Mouse (Mus musculus) ES-Bruce4 (cell line): ENCODE measurements around the gene Traip.

ENCODE experiments used
- CTCF ChIP-seq: IDR thresholded peaks from one replicate; pipeline ENCODE4 v1.8.1; 2011; ENCODE audit warnings: low read depth, low read length
- POLR2A ChIP-seq: IDR thresholded peaks from one replicate; pipeline ENCODE4 v1.8.1; 2011; ENCODE audit warnings: low read length; ENCODE audit not compliant: insufficient read depth

- TF ChIP-seq CTCF, result no peak
- no peak for TF ChIP-seq POLR2A
Observed at GRCm38 (mm10) chr9:108020741-108021140, 70.8 kb downstream of the Traip start.
